Mouse (Mus musculus) T-helper 1 cell (primary cell): ENCODE data around the gene Adgrf5.

Experiments used
- in situ Hi-C: fragments of 300-600 bp; cut with MboI, MseI; formaldehyde crosslinking; loops from one replicate; pipeline ENCODE4 v1.15.1; 2025; ENCODE audit warnings: high pct_unique_total_duplicates

Gene Adgrf5

DNA sequence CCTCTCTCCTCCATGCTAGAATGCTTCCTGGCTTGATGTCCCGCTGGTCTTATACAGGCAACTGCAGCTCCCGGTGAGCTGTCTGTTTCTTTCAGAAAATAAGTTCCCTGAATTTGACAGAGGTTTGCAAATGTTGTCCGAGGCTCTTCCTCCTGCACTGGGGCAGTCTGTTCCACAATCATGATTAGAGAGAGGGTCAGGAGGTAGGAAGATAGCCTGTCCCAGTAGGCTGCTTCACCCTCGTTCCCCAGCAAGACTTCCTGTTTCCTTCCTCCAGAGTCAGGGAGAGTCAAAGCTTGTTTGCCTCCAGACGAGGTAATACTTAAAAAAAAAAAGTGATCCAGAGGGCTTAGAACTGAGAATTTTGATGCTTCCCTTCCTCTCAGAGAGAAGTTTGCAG, 16.3 kb downstream of the Adgrf5 start:
- in situ Hi-C loops: no loop called here

DNA sequence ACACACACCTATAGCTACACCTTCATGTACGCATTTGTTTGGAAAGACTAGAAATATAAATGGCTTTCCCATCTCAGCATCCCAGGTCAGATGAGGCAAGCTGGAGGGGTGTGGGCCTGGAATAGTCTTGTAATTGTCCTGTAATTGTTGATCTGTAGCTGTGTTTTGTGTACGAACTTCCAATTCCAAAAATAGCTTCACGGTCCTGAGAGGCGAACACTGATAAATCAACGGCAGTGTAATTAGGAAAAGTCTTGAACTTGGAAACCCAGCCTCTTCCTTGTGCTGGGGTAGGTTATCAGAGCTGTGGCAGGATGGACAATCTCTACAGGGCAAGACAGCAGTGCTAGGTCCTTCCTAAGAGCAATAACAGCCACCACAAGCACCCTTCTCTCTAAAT, 18.5 kb downstream of the Adgrf5 start:
- in situ Hi-C loops: no loop called here

DNA sequence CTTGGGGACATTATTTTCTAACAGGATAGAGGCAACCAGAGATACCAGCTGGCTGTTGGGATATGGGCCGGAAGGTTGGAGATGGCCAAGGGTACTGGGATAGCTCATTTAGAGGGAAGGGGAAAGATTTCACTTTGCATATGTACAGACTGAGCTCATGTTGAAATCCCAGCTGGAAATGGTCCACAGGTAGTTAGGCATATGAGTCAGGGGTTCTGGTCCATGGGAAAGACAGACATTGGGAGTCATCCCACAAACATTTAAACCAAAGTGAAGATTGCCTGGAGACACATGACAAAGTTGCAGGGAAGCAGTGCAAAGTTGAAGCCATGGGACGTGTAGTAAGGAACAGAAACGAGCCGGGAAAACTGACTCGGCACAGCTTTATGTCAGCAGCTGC, 26.1 kb downstream of the Adgrf5 start:
- in situ Hi-C loops: no loop called here

DNA sequence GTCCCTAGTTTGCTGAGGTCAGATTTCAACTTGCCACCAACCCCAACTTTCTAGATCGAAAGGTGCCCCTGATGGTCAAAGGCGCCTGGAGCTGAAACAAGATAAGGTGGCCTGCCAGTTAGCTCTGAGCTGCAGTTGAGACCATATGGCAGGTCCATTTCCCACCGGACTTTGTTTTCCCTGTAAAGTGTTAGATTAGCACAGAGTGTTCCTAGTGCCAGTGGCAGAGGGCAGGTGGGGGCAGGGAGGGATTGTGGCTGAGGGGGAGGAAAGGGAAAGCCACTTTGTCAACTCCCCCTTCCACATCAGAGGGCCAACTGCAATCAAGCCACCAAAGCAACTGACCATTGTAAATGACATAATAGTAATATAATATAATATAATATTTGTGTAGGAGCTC, 26.9 kb downstream of the Adgrf5 start:
- in situ Hi-C loops: no loop called here

DNA sequence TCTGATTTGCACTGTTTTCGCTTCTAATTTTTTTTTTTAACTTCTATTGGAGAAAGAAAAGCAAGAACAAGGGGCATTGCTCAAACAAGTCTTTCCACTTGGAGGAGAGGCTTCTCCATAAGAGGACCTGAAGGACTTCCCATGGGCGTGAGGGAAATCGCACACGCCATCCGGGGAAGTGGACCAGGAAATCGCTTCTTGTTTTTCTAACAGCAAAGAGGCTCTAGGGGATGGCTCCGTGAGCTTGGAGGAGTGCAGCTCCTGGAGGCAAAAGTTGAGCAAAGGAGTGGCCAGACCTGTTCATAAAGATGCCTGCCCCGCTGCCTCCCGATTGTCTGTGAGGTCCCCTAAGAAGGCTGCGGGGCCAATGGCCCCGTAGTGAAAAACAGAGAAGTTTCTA, 29.0 kb downstream of the Adgrf5 start:
- in situ Hi-C loops: no loop called here

DNA sequence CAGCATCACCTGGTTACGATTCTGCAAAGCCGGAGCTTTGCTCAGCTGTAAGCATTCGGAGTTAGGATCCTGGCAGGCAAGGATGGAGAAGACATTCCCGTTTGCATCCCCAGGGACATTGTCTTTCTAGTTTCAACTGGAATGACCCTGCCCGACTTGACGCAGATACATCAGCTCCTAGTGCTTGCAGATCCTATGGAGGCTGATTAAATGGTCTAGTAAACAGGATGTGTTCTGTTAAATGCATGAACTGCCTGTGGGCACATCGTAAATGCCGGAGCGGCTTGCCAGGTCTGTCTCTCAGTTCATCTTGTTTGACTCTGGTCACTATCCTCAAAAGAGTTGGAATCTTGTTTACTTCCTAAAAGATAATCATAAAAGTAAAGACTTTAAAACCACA, 31.9 kb downstream of the Adgrf5 start:
- in situ Hi-C loops: no loop called here

DNA sequence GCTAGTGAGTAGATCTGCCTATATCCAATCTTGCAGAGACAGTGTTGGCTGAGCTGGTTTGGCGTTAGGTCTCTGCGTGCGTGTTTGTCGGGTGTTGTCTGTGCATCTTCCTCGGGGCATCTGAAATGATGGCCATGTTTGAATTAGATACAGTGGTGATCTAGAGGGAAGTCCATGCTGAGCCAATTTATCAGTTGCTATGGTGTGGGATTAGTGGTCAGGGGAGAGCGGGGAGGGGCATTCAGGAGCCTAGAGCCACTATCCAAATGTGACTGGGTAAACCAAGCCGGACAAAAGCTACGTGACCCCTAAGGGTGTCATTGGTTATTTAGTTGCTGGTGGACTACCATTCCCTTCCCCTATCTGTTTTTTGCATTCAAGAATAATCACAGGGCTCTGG, 33.4 kb downstream of the Adgrf5 start:
- in situ Hi-C loops: no loop called here

DNA sequence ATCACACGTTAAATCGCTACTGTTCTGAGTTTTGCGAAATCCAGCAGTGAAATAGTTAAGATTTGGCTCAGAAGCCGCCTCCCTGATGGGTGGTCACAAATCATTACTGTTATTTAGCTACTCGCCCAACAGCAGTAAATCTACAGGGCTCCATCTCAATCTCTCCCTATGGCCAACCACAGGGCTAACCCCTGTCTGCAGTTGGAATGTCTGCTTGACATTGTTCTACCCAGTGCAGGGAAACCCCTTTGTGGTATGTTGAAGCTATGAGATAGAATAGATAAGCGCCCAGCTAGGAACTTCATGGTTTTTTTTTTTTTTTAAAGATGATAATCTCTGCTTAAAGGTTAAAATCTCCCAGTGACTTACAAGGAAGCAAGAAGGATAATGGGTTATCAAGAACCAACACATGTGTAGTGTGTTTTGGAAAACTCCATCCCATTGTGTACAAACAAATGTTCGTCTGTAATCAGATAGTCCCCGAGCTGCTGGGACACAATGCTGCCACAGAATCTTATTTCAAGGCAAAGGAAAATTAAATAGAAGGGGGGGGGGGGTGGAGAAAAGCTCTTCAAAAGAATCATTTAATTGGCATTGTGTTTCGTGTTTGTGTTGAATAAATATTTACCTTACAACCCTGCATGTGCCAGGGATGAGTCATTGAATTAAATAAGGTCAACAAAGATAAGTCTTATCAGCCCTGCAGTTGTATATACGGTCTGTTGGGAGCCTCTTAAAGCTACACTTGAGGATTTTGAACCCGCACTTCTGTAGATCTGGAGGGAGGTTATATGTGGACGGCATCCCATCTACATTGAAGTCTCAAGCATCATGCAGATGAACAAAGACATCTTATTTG, 35.4 kb downstream of the Adgrf5 start:
- in situ Hi-C loops: no loop called here

DNA sequence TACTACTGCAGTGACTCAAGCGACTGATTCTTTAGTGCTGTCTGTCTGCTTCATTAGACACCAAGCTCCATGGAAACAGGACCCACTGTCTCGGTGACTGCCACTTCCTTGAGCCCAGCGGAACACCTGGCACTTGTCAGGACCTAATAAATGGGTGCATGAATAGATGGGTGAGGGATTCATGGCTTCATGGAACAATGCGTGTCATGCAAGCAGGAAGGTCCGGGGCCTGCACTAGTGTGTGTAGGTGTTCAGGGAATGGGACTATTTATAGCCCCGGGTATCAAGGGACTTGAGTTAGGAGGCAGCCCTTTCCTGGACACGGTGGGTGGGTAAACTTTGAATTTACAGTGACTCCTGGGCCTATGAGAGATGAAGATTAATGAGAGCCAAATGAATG, 38.4 kb downstream of the Adgrf5 start:
- in situ Hi-C loops: no loop called here

DNA sequence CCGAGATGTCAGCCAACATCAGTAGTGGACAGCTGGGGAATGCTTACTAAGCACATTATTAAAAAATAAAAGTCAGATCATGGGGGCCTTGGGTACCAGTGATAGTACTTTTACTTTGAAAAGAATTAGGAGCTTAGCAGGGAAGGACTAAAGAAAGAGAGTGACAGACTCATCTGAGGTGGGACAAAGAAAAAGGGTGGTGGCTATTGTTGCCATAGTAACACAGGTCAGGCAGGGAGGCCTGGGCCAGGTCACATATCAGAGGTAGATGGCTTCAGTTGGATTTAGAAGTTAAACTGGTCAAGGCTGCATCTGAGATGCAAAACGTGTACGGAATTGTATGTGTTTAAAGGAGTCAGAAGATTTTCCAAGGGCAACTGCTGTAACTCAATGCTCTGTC, 38.9 kb downstream of the Adgrf5 start:
- in situ Hi-C loops: no loop called here

DNA sequence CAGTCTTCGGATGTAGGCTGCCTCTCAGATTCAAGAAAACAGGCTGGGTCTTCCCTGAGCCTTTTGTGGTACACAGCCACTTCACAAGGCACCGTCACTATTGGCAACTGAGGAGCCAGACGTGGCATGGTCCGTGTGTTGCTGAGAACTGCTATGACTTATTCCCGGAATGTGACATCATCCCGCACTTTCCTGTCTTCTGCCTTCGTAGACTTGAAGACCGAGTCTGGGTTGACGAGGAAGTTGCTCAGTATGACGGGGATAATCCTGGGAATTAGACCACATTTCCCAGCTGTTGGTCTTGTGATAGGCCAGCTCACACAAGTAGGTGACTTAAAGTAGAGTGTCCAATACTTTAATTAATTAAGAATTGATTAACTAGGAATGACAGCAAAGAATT, 40.2 kb downstream of the Adgrf5 start:
- in situ Hi-C loops: no loop called here

DNA sequence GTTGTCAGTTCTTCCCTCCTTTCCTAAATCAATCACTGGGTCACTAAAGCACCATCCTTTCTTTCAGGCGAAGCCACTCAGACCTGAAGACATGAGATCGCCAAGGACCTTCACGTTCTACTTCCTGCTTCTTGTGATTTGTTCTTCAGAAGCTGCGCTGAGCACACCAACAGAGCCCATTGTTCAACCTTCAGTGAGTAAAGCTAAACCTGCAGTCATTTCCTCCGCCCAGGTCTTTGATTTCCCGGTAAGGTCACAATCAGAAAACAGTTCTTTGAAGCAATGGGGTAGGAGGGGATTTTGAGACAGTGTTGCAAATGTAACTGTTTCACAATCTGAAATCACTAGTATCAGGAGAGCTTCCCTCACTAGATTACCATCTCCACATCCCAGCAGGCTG, 43.6 kb downstream of the Adgrf5 start:
- in situ Hi-C loops: no loop called here

DNA sequence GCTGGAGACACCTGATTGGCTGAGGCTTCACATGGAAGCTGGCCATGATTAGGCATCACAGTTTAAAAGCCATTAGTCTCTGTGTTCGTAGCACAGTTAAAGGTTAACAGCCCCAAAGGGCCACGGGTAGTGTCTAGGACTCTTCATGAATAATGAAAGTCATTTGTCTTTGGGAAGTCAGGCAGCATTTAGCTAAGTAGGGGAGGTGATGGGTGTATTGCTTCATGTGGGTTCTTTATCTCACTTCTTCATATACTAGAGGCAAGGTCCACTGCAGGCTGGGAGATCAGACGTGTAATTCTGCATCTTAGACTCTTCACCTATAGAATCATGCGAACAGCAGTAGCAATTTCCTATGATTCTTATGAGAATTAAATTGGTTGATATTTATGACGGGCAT, 44.2 kb downstream of the Adgrf5 start:
- in situ Hi-C loops: no loop called here

DNA sequence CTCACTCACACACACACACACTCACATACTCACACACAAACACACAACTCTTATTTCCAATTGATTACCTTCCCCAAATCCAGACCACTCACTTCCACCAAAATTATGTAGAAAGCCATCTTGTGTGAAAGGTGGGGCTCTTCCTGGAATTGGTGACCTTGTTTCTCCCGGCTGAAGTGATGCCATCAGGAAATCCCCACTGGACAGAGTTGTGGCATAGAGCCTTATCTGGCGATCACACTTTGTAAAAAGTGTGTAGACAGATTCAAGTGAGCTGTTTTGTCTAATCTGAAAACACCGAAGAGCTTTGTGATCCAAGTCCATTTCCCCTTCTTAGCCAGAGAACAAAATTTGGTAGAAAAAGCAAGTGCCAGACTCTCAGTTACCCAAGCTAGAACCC, 46.1 kb downstream of the Adgrf5 start:
- in situ Hi-C loops: no loop called here

DNA sequence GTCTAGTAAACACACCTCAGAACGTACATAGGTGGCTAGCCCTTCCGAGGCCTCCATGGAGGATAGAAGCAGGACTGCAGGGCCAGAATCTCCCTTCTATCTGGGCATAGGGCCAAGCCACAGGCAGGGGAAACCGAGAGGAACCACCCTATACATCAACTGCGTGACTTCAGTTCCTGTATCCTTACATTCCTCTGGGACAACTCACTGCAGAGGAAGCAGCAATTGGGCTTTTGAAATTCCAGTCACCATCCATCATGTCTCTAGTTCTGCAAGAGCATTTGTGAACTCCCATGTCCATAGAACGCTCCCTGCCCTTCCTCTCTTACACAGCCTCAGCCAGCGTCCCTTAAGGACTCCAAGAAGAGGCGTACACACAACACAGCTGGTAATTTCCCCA, 47.3 kb downstream of the Adgrf5 start:
- in situ Hi-C loops: no loop called here

DNA sequence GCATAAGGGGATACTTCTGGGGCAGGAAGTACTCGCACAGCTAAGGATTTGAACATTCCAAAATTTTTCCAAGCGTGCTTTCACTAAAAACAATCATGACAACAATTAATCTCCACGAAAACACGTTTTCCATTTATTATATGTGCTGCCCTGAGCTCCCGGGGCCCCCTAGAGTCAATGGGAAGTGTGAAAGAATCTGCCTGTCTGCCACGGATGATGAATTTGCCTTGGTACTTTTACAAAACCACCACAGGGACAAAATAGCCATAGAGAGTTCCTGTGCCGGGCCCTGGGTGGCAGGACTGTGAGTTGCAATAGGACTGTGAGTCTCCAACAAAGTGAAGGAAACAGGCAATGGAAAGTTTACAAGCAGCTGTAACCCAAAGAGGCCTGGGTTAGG, 52.9 kb downstream of the Adgrf5 start:
- in situ Hi-C loops: no loop called here

DNA sequence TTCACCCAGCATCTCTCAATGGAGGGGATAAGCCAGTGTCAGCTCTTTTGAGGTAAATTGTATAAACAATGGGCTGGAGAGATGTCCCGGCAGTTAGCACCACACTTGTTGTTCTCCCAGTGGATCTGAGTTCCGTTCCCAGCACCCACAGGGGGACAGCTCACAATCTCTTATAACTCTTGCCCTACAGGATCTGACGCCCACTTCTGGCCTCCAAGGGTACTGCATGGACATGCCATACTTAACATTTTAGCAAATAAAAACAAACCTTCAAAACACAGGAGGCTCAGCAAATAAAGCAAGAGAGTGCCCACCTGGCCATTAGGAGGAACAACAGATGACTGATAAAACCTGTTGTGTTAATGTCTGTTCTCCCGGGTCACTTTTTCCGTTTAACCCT, 59.0 kb downstream of the Adgrf5 start:
- in situ Hi-C loops: no loop called here

DNA sequence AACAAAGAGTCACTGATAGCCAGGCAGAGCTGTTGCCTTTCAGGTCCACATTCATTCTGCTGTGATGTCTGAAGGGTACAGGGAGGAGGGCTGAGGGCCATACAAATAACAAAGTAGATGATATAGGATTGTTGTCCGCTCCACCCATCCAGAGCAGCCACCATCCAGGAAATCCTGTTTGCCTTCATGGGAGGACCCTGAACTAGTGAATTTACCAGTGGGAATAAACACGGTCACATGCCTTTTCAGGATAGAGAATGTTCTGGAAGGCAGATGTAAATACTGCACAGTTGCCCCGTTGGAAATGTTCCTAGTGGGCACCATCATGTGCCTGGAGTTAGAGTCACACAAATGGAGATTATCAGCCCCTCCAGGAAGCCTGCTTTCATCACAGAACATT, 60.1 kb downstream of the Adgrf5 start:
- in situ Hi-C loops: no loop called here

DNA sequence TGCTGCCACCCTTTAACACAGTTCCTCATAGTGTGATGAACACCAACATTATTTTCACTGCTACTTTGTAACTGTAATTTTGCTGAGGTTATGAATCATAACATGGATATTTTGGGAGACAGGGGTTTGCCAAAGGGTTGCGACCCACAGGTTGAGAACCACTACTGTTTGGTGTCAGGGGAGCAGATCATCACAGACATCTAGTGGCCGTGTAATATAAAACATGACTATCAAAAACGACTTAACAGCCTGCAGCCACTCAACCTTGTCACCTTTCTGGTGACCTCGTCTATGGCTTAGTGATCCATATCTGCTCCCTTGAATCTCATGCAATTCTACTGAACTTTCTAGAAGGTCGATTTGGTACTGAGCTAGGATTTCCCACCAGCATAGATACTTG, 63.7 kb downstream of the Adgrf5 start:
- in situ Hi-C loops: no loop called here

DNA sequence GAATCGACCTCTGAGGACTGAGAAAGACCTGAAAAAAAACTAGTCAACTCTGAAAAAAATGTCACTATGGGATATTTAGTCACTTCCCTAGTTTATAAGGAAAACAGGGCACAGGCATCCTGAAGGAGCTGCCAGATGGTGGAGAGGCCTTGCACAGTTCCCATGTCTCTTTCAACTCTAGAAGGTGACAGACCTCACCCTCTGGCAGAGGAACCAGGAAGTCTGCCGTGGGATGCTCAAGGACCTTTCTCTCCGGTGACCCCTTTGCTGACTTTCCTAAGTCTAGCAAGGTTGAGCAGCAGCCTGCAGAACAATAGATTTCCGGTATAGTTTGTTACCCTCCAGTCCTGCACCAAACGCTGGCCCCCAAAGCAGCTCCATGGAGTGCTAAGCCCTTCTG, 71.4 kb downstream of the Adgrf5 start:
- in situ Hi-C loops: no loop called here

DNA sequence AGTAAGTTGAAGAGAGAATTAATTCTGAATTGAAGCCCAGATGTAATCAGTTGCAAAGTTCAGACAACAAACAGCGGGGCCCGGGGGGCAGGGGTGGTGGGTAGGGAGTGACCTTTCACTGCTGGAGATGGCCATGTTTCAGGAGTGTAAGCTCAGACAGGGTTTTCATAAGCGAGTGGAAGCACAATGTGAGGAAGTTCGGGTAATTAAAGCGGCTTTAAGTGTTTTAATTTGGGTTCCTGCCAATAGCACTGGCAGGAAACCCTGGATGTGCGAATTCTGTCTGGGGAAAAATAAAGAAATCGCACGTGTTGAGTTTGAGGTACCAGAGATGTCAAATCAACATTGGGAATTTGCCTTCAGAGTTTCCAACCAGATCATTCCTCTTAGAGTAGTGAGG, 74.2 kb downstream of the Adgrf5 start:
- in situ Hi-C loops: no loop called here

DNA sequence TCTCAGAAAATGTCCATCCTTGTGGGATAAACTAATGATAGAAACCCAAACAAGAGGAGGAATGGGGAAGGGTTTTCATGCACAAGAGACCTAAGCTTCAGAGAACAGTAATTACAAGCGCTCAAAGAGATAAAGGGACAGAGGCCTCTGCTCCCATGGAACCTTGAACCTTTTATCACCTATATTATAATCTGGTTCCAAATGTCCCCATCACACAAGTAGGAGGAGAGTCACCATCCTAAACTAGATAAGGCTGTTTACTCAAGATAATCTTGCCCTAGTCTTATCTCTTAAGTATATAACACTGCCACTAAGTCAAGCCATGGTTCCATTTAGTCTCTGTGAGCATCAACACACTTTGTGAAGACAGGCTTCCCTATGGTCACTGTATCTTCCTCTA, 91.0 kb downstream of the Adgrf5 start:
- in situ Hi-C loops: loop anchor here (25.0 kb wide), 1 partner anchor 439 kb away; the partner anchor contains the start of gene Tnfrsf21

DNA sequence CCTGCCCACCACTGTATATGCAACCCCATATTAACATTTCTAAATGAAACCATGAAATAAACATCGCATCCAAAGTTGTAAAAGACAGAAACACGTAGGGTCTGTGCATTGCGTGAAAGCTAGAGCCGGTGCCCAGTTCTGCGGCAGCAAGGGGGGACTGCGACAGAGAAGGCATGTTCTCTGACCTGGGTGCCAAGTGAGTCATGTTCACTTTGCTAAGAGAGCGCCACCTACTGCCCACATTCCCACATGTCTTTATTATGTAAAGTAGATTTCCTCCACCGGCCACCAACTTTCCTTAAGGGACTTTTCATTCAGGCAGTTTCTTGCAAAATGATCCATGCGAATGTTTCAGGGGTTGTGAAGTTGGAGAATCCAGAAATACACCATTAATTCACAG, 98.3 kb downstream of the Adgrf5 start:
- in situ Hi-C loops: loop anchor here (5.0 to 25.0 kb wide), 2 partner anchors 191 to 446 kb away; partner anchors contain the start of gene Tnfrsf21

DNA sequence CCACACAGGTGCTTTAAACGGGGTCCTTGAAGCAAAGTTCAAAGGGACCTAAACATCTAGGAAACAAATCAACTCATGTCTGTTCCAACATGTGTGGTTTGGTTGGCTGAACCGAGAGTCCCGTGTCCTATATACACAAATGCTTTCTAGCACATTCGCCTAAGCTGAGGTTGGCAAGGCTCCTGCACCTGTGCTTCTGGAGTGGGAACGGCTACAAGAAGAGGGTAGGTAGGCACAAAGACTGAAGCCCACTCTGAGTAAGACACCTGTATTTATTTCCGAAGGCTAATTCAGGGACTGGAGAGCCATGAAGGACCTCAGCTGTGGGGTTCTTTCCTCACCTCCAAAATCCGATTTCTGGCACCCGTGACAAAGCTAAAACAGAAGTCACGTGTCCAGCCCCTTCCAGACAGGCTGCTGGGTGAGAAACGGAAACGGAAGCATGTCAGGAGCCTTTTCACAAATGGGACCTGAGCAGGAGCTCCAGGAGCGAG, 99.5 kb downstream of the Adgrf5 start:
- in situ Hi-C loops: loop anchor here (5.0 to 25.0 kb wide), 2 partner anchors 192 to 447 kb away; partner anchors contain the start of gene Tnfrsf21
